Mouse (Mus musculus) spleen, postnatal 10 days (tissue): ENCODE measurements around the gene Olfr1412.

Source experiments
- DNase-seq, 2 experiments: peaks; one replicate each; pipeline ENCODE4 v3.0.0; 2021 to 2022; ENCODE audit warnings: low spot score in 2 of 2

Olfr1412 gene

DNA sequence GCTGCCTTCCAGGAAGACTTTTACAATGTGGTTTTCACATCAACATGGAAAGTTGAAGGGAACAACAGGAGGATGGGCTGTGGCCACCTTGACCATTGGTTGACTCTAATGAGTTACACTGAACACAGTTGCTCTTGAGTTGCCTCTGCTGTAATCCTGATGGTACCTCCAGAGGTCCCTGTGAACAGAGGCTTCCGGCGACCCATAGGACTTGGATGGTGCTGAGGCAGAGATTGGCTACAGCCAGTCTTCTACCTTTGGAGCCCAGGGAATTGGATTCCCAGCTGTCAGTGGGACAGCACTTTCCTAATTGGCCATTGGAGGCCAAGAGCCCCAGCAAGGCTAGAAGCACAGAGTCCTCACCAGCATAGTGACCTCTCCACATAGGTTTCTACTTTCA, at the start of gene Olfr1412:
TSS of gene Olfr1412 (plus strand) at position 301 of the 400 bp plus-strand sequence.
- no peak for DNase-seq

DNA sequence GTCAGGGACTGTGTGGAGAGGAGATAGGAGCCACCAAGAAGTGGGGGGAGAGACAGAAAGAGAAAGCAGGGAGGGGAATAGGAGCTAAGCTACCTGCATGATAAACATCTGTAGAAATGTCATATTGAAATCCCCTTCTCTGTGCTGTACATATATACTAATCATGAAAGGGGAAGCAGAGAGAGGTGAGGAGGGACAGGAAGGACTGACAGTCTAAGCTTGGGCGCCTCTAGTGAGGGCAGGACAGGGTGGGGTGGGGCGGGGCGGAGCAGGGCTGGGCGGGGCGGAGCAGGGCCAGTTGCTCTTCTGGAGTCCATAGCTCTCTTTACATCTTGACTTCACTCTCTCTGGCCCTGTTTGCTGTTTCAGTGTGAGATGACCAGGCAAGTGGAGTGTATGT, 48.6 kb upstream of the Olfr1412 start:
- no peak for DNase-seq

DNA sequence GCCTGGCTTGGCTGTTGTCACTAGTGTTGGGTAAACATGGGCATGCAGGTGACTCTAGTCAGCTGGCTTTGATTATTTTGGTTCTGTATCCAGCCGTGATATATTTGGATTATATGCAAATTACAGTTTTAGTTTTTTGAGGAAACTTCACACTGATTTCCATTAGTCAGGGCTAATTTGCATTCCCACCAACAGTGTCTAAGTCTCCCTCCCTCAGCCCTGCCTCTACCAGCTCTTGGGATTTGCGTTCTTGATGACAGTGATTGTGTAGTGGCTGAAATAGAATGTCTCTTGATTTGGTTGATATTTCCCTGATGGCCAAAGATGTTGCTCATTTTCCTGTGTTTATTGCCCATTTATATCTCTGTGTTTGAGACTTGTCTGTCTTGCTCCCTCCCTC, 46.5 kb upstream of the Olfr1412 start:
- no peak for DNase-seq

DNA sequence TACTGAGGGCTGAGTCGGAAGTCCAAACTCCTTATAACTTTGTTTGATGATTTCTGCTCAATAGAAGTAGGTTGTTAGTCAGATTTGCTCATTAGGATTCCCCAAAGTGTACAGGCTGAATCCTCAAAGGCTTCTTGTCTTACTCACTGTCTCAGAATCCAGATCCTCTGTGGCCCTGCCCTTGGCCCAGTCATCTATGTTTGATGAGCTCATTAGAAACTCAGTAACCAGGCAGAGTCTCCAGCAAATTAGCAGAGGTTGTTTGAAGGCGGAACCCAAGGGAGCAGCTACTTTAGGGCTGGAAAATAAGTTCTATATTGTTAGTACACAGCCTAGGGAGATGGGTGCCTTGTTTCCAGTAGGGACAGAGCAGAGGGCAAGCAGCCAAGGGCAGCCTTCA, 39.6 kb upstream of the Olfr1412 start:
- DNase-seq, result no peak

DNA sequence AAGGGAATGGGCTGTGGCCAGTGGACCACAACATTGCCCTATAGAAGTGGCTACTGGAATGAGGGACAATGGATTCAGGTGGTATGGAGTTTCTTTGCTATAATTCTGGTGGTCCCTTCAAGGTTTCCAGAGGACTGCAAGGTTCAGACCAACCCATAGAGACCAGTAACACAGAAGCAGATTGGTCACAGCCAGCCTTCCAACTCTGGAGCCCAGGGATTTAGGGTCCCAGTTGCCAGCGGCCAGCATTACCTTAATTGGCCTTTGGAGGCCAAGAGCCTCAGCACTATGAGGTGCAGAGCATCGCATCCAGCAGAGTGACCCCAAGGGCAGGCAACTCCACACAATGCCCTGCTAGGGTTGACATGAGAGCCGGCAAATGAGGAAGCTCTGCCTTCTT, 14.6 kb upstream of the Olfr1412 start, which contains the start of gene Olfr1413:
TSS of gene Olfr1413 (plus strand) at position 301 of the 400 bp plus-strand sequence.
- DNase-seq, result no peak

DNA sequence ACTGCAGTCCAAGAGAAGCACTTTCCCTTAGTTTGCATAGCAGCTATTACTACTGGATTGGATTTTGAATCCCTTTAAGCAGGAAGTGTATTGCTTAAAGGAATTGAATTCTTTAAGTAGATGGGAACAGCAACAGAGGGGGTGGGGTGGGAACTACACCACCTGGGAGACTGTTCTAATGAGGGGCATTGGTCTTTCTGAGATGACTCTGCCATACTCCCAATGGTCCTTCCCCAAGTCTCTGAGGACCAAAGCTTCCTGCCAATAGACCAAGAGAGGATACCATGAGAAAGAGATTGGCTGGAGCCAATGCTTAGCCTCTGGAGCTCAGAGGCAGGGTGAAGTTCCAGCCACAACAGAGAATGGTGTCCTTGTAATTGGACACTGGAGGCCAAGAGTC, 8.5 kb downstream of the Olfr1412 start, which contains the start of gene Olfr1411:
TSS of gene Olfr1411 (plus strand) at position 301 of the 400 bp plus-strand sequence.
- DNase-seq, result no peak

DNA sequence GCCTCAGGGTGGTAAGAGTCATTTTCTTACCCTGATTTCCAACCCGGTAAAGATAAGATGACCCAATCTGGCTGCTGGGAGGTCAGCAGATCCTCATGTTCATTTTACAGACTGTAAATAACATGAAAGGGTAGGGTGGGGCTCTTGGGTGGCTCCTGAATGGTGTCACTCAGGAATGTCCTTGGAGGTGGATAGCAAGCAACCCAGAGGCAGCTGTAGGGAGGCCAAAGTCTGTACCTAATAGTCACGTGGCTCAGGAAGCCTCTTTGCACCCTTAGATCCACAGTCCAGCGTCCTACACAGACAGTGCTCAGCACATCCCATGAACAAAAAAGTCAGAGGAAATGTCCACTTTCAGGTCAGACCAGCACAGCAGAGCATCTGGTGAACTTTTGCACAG, 10.4 kb downstream of the Olfr1412 start:
- no peak for DNase-seq

DNA sequence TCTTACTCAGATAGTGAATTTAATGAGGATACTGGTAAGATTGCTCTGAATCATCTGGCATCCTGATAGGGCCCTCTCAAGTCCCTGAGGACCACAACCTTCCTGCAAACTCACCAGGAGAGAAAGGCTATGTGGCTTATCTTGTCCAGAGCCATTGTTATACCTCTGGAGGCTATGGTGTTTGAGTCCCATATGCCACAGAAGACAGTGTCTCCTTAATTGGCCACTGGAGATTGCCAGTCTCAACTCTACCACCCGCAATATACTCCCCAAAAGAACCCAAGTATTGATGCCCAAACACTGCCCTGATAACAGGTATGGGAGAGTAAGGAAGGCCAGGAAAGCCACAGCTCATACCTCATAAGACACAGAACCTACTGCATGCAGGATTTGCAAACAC, 19.9 kb downstream of the Olfr1412 start, which contains the start of gene Olfr1410:
TSS of gene Olfr1410 (plus strand) at position 301 of the 400 bp plus-strand sequence.
- DNase-seq, result no peak

DNA sequence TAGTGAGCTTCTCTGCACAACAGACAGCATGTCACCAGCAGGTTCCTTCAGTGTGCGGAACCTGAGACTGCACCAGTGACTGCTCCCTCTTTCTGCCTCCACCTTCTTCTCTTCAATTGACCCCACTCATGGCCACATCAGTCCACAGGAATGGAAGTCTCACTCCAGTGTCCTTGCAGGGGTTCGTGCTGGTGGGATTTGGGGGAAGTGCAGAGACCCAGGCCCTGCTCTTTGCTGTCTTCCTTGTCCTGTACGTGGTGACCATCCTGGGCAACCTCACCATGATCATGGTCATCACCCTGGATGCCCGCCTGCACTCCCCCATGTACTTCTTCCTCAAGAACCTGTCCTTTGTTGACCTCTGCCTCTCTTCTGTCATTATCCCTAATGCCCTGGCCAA, 22.1 kb downstream of the Olfr1412 start:
- no peak for DNase-seq

DNA sequence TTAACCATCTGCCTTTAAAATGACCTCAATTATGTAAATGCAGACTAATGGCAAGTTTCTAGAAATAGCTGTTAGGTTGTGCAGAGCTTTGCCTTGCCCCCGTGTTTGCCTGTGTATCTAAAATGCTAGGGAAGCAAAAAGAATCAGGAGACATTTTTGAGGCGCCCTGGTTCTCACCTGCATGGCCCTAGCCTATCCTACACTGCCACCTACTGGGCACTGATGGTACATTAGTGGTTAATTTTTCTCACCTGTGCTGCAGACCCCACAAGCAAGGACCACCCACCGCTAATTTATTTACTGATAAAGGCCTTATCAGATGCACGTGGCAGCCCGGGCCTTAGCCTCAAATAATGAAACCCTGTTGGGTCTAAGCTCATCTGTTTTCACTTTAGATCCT, 25.4 kb downstream of the Olfr1412 start:
- peak; percentile 23 to 63 for DNase-seq

DNA sequence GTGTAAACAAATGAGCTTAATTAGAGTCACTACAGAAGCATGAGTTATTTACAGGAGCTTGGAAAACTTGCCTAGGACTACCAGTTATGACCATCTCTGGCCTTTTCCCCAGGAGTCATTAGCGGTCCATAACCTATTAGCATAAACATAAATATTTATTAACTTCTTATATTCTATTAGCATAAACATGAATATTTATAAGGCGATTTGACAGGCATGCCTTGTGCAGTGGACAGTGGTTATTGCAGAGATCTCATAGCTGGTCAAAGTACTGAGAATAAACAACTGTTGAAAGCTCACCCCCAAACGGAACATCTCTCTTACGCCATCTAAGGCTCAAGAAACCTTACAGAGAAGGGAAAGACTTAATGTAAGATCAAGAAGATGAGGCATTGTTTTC, 27.6 kb downstream of the Olfr1412 start:
- no peak for DNase-seq

DNA sequence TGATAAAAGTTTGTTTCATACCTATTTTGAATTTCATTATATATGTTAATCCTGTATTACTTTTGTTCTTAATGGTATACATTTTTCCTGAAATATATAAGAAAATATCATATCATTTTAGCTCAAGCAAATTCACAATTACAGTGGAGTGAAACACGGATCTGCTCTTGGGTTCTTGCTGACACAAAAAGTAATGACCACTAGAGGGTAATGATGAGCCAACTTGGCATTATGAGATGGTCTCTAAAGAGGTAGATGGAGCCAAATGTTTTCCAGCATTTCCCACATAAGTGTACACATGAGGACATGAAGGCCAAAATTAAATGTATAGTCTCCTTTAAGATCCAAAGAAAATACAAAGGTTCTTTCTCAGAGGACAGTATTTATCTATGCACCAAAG, 28.9 kb downstream of the Olfr1412 start:
- no peak for DNase-seq

DNA sequence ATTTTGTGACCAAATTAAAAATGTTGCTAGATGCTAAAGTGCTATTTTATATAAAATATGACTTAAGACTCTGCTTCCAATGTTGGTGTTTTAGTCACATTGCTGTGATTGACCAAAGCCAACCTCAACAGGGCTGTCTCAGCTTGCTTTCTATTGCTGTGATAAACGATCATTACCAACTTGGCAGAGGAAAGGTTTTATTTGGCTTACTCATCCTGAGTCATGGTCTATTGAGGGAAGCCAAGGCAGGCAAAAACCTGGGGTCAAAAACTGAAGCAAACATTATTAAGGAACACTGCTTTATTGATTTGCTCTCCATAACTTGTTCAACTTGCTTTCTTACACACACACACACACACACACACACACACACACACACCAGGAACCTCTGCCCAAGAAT, 30.5 kb downstream of the Olfr1412 start:
- no peak for DNase-seq

DNA sequence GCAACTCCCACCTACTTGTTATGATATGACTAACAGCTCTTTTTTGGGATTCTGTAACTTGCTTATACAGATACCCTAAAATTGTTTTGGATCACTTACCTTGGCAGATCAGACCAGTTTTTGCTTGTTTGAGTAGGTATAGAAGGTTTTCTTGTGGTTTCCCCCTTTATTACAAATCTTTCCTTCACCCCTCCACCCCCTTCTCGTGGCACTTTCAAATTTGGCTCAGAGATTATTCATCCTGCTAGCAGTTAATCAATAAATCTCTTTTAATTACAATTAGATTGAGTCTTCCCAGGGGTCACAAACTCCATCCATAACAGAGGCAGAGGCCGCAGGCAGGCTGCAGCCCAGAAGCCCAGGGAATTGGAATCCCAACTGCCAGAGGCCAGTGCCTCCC, 31.9 kb downstream of the Olfr1412 start, which contains the start of gene Olfr12:
TSS of gene Olfr12 (plus strand) at position 301 of the 400 bp plus-strand sequence.
- no peak for DNase-seq

DNA sequence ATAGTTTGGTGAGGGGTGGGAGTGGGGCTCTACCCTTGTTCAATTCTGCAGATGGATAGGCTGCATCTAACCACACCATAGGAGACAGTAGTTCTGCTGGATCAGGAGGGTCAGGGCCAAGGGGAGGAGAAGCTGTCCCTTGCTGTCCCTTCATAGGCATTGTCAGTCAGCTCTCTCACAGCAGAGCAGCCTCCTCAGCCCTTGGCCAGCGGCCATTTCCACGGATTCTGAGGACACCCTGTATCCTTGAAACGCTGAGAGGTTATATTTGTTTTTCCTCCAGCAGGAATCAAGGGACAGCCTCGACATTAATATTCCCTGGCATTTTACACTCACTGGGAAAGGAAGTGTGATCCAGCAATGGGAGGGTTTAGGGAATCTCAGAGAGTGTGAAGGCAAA, 32.8 kb downstream of the Olfr1412 start:
- no peak for DNase-seq

DNA sequence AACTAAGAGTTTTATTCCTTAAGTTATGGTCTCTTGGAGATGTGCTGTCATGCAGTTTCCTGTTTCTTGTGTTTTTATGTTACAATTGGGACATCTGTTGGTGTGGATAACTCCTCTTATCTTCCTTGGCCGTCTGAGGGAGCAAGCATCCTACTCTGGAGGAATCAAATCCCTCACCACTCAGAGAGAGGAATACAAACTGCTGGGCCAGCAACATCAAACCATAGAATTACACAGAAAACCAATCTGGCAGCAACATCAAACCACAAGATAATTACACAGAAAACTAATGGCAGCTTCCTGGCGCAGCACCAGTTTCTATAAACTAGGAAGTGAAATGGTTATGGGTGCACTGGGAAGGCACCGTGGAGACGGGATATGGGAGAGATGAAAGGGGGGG, 42.6 kb downstream of the Olfr1412 start:
- DNase-seq, result no peak

DNA sequence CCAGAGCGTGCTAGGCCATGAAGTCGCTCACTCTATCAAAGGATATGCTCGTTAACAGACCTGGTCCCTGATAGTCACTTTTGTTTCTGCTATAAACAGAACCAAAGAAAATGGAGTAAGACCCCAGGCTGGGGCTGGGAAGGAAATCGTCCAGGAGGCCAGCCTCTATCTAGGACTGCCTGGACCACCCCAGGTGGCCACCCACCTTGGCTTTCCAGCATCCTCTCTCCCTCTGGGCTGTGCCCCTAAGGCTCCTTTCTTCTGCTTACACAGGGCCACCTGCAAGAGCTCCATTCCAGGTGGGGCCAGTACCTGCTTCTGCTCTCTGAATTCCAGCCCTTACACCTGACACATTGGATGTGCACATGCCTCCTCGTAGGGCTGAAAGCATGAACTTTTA, 46.6 kb downstream of the Olfr1412 start:
- DNase-seq, result peak in 1 of 2 experiments; percentile 1

DNA sequence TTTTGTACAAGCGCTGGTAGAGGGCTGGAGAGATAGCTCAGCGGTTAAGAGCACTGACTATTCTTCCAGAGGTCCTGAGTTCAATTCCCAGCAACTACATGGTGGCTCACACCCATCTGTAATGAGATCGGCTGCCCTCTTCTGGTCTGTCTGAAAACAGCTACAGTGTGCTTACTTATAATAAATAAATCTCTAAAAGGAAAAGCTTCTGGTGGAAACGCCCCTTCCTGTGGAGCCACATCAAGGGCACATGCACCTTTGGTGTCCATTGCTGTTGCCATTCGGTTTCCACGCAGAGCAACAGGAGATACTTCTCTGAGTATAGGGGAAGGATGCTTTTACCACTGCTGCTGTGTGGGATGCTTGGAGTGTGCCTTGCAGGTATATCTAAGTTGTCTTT, 47.4 kb downstream of the Olfr1412 start:
- DNase-seq, result peak in 1 of 2 experiments; percentile 16

DNA sequence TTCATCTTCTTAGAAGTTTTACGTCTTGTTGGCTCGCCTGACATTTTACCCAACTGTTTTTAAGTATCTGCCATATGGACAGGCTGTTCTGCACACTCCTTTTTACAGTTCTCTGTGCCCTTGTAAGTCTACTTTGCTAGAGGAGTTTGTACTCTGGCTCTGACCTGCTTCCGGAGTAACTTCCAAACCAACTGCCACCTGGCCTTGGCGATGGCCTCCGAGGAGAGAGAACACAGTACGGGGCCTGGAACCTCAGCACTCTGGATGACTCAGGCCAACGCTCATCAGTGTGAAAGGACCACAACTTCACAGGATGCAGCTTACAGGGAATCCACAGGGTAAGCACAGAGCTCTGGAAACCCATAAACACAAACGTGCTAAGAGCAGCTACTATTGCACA, 48.1 kb downstream of the Olfr1412 start:
- DNase-seq, result no peak

DNA sequence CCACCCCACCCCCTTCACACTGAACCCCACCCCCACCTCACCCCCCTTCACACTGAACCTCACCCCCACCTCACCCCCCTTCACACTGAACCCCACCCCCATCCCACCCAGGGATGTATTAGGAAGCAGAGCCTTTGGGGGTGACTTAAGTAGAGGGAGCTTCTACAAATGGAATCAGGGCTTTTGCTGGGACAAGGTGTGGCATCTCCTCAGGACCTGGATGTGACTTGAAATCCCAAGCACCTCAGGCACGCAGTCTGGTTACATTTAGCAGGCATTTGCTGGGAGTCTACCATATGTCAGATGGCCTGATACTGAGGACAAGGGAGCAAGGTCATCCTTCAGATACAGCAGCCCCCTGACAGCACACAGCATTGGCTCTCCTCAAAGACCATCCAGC, 49.0 kb downstream of the Olfr1412 start:
- no peak for DNase-seq

DNA sequence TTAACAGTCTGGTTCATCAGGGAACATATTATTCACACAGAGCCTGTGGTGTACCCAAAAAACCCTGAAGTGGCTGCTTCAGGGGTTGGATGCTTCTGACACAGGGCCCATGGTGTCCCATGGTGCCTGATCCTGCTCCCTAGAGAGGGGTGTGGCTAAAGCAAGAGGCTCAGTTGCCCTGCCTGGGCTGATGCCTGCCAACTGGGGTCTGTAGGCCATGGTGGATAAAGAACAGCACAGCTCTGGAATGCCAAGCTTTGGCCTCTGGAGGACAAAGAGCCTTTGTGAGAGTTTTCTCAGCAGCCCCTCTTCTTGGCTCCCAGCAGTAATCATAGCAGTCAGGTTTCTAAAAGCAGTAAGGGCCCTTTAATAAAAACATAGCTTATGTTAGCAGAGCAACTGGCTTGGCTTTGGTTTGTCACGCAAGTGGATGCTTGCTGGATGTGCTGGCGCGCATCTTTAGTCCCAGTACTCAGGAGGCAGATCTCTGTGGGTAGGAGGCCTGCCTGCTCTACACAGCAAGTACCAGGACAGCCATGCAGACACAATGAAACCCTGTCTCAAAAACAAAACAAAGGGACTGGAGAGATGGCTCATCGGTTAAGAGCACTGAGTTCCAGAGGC, 49.5 kb downstream of the Olfr1412 start:
- DNase-seq, result no peak

DNA sequence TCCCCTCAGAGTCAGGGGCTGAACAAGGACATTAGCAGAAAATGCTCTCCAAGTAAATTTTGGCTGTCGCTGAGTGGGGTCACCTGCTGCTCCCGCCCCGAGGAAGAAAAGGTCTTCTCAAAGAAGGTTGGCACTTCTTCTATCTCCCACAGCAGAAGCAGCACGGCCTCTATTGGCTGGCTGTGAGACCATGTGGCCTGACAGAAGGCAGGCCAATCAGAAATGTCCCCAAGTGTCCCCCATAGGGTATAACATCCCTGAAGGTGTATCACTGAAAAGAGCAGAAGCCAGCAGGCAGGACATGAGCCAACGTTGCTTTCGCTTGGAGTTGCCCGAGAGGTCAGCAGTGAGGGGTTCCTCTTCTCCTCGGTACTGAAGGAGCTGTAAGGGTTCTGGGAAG, 50.4 kb downstream of the Olfr1412 start:
- no peak for DNase-seq

DNA sequence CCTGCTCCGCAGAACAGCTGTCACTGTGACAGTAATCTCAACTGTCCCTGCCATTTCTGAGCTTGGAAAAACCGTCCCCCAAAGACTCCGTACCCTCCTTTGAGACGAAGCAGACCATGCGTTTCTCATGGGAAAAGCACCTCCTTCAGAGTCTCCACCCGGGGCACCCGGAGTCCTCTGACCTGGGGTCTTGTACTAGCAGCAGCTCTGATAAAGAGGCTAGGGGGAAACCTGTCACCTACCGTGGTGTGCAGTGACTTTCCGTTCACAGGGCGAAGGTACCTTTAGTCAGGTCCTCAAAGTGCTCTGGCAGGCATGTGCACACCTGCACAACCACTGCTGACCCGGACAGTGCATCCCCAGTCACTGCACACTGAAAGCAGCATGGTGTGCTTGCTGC, 51.1 kb downstream of the Olfr1412 start:
- no peak for DNase-seq
